Mouse (Mus musculus) left cerebral cortex, postnatal 10 days (tissue): ENCODE data around the gene Kif3b. TPM values are rescaled to one million over a fixed set of nuclear protein-coding genes. Genes with fewer than 3 reads are reported as not detected.

ENCODE experiments used
- DNase-seq, 2 experiments: peaks; one replicate each; pipeline ENCODE4 v3.0.0; 2021 to 2022; ENCODE audit warnings: low spot score in 2 of 2, mixed read lengths in 1 of 2; ENCODE audit errors: extremely low spot score in 1 of 2
- intact Hi-C: fragments of 180-260 bp; cut with DNase I; formaldehyde crosslinking; loops from one replicate; pipeline ENCODE4 v1.15.1; 2025
- total RNA-seq, 2 experiments: library from RNA; stranded (reverse); gene quantifications; 2 replicates each; pipeline ENCODE4 v1.2.3; 2021

Kif3b gene
- total RNA-seq, 2 experiments from 2014 or later: 91.6 to 94.6 TPM

GRCm38 (mm10) chr2:153292305-153292861 lies 1.2 kb downstream of the Kif3b start:
- DNase-seq: peak in 1 of 2 experiments; percentile 62
- intact Hi-C loops: no loop called here

DNA sequence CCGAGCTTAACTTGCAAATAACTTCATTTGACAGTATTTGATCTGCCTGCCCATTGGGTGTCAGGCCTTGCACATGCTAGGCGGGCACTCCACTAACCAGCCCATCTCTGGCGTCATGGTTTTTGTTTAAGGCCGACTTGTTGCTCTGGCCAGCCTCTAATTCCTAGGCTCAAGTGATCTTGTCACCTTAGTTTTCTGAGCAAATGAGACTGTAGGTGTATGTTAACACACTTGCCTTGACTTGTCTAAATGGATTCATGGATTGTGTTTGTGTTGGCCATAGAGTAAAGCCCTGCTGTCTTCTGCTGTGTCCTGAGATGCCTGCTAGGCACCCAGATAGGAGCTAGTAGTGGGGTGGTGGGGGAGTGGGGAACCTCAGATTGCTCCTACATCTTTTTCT lies 4.0 kb downstream of the Kif3b start:
- intact Hi-C loops: no loop called here
- no peak for DNase-seq

DNA sequence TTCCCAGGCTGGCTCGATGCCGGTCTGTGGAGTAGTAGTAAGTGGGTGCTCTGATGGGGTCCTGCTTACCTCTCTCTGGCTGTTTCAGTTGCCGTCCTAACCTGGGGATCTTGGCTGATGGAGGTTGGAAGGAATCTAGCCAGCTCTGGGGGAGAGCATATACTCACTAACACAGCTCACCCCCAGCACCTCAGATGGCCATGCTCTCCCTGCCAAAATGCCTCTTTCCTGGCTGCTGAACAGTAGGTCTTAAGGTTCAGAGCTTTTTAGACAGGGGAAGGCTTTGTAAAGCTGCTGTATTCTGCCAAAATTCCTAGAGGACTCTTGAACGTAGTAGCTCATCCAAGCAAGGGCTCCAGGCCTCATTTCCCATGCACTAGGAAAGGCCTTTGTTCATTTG lies 6.6 kb downstream of the Kif3b start:
- intact Hi-C loops: no loop called here

DNA sequence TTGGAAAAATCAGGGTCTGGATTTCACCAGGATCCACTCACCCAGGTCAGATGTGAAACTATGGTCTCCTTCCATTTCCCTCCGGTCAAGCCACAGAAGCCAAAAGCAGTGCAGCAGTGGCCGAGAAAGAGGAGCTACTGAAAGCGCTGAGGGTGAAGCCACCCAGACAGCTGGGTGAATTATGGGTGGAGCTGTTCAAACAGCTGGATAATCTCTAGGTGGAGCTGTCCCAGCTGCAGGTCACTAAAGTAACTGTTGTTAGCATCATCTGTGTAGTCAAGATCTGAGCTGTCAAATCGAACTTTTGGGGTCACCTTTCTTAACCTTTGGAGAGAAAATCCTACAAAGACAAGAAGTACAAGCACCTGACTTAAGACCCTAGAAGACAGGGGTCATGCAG lies 7.2 kb downstream of the Kif3b start:
- intact Hi-C loops: no loop called here
- DNase-seq: no peak

More for the DNA sequence above, 6.6 kb downstream of the Kif3b start:
- no peak for DNase-seq

- no peak for DNase-seq
- intact Hi-C loops: no loop called here
These were observed 7.7 kb downstream of the Kif3b start for GRCm38 (mm10) chr2:153298863-153299262.

DNA sequence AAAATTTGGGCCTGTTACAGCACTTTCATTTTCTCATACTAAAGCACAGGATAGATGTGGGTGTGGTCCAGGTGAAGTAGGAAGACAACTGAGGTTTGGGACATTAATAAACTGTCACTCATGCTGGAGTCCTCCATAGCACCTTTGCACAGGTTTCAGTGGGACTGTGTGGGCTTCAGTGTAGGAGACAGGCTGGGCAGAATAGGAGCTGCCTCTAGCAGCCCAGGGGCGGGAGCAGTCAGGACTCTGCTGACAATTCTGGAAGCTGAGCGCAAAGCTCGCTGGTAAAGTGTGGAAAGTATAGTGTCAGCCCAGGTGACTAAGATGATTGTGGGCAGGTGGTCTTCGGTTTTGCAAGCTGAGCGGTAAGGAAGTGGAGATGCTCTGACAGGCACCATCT lies 9.9 kb downstream of the Kif3b start:
- DNase-seq: no peak
- intact Hi-C loops: no loop called here

- intact Hi-C loops: no loop called here
- no peak for DNase-seq
These were observed 14.0 kb downstream of the Kif3b start for GRCm38 (mm10) chr2:153305240-153305639.

DNA sequence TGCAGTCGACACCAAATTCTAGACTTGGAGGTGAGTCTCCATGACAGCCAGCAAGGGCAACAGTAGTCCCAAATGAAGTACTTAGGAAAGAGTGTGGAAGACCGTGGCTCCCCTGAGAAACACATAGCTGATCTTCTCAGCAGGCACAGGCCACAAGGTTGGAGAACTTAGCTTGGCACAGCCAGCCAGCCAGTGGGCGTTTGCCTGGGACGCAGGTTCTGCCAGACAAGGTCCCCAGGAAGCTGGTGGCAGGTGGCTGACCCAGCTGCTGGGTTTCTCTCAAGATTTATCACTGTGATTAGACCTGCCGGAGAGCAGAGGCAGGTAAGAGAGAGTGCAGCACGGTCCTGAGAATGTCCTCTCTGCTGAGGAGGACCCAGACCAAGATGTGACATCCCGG lies 17.4 kb downstream of the Kif3b start:
- no peak for DNase-seq
- intact Hi-C loops: no loop called here

DNA sequence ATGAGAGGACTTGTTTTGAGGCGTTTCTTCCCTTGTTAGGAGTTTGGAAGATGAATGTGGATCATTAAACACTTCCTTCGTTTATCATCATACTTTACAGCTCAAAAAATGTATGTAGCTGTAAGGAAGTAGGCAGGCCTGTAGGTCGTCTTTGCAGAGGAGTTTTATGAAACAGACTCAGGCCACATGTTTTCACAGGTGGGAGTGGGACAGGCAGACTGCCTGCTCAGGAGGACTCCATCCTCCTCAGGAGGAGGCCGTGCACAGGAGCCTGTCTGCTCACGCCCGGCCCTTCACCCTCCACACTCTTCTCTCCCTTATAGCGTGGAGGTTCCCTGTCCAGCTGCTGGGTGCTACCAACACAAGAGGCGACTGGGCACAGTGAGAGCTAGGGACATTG lies 17.9 kb downstream of the Kif3b start:
- no peak for DNase-seq
- intact Hi-C loops: no loop called here

DNA sequence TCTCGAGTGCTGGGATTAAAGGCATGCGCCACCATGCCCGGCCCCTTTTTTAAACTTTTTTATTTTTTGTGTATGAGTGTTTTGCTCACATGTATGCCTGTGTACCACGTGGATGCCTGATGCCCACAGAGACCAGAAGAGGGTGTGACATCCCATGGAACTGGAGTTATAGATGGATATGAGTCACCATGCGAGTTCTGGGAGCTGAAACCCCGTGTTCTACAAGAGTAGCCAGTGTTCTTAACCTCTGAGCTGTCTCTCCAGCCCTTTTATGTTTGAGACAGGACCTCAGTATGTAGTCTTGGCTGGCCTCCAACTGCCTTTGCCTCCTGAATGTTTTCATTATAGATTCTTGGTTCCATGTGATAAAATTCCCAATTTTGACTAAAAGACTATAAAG lies 19.0 kb downstream of the Kif3b start:
- intact Hi-C loops: no loop called here
- DNase-seq: no peak

DNA sequence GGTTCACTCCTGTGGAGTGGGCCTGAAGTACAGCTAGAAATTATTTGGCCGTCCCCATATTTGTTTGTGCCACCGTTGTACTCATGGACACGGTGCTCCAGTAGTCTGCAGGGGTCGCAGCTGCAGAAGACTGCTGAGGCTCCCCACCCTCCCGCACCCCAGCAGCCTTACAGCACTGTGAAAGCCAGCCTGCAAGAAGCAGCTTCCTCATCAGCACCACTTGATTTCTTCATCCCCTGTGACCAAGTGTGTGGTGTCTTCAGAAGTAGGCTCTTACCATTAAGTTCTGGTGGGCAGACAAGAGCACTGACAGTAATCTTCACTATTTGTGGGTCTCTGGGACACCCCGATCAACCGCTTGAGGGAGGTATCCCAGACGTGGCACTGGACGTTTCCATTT lies 21.7 kb downstream of the Kif3b start:
- DNase-seq: no peak
- intact Hi-C loops: no loop called here

- no peak for DNase-seq
- intact Hi-C loops: no loop called here
These were observed 27.2 kb downstream of the Kif3b start for GRCm38 (mm10) chr2:153318408-153318807.

DNA sequence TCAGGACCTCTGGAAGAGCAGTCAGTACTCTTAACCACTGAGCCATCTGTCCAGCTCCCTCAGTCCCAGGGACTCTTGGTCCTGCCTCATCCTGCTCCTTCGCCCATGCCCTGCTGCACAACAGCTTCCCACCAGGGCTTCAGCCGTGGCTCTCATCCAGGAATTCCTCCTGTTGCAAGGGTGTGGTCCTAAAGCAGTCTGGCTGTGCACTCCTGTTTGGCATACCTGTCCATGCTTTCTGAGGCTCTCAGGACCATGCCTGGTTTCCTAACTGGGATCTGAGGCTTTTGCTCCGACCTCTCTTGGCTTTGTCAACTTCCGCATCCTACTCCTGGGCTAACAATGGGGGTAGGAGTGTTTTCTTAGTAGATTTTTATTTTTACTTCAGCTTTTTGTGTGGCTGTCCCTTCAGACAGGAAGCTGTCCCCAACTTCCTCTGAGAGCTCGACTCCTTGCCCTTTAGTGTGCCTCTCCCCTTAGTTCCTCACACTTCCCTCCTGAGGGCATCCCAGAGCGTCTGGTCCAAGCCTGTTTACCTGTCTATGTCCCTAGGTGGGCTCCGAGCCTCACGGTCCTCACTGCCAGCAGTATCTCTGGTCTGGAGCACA lies 27.9 kb downstream of the Kif3b start:
- DNase-seq: peak in 1 of 2 experiments; percentile 61
- intact Hi-C loops: no loop called here

GRCm38 (mm10) chr2:153325706-153326376 lies 34.6 kb downstream of the Kif3b start:
- intact Hi-C loops: no loop called here

DNA sequence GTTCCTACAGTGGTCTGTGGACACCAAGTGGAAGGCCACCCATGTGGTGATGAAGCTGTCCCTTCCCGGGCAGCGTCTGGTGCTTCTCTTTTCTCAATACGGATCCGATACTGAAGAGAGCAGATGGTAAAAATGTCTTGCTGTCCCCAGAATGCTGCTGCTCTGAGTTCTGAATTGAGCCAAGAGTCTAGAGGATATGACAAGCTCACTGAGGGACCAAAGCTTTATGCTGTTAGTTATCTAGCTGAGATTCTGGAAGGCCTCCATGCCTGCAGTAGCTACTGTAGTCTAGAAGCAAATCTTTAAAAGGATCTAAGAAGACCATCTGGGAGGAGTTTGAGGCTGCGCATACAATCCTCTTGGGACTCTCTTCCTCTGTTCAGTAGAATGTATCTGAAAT lies 41.1 kb downstream of the Kif3b start:
- intact Hi-C loops: no loop called here
- DNase-seq: no peak

More at GRCm38 (mm10) chr2:153325706-153326376, 34.6 kb downstream of the Kif3b start:
- no peak for DNase-seq

- intact Hi-C loops: no loop called here
- DNase-seq: peak in 1 of 2 experiments; percentile 59
These were observed 41.8 kb downstream of the Kif3b start for GRCm38 (mm10) chr2:153332981-153333380.

DNA sequence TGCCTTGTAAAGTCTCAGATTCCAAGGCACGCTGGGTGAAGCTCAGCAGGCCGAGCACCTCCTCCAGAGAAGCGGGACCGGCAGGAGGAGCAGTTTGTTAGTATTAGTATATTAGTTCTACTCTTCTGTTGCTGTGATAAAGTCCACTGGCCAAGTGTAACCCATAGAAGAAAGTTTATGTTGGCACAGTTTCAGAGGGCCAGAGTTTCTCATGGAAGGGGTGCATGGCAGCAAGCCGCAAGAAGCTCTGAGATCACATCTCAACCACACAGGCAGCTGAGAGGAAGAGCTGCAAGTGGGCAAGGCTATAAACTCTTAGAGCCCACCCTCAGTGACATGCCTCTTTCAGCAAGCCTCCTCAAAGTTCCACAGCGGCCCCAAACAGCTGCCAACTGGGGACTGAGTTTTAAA lies 42.6 kb downstream of the Kif3b start:
- intact Hi-C loops: no loop called here
- peak in 1 of 2 experiments; percentile 30 for DNase-seq

DNA sequence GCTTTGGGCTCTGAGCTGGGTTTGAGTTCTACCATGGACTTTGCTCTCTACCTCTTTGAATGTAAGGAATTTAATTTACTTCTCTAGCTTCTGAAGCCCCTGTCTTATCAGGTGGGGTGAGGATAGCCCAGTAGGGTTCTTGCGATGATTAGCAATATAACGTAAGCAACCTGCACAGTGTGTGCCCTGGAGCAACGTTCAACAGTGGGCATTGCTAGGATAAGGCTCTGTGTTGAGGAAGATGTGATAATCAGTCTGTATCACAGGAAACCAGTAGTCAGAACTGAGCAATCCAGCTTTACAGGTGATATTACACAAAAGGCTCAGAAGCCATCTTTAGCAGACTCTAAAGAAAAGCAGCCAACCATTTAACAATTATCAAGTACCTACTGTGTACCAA lies 43.1 kb downstream of the Kif3b start:
- intact Hi-C loops: no loop called here
- DNase-seq: no peak

- intact Hi-C loops: no loop called here
- DNase-seq: no peak
These were observed 44.9 kb downstream of the Kif3b start for GRCm38 (mm10) chr2:153336117-153336516.
